Mouse (Mus musculus): ENCODE data around the gene Ufsp1. TPM values are rescaled to one million over a fixed set of nuclear protein-coding genes. Genes with fewer than 3 reads are reported as not detected.

Gene Ufsp1
- total RNA-seq, 2 experiments from 2014 or later: 7.6 to 11.5 TPM

DNA sequence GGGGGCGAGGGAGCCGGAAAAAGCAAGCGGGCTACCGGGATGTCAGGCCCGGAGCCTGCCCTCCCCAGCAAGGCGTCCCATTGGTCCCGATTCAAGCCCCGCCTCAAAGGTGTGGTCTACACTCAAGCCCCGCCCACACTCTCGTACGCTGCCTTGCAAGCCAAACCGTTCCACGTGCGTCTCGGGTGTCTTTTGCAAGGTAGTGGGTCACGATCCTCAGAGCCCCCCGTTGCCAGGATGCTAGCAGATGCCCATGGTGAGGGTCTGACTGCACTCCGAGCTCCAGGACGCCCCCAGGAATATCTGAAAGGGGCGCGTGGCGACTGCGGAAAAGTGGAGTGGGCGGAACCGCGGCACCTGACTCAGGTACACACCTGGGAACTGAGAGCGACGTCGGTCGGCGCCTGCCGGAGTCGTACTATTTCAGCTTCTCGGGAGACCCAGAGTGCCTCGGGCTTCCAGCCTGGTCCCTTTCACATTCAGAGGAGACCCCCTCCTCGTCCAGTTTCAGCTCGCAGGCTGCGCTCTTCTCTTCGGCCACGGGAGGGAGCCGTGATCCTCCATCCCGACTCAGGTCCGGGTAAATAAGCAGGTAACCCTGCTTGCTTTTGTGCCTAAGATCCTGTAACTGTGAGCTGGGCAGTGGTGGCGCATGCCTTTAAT, 39.2 kb downstream of the Ufsp1 start, which contains the start of gene Slc12a9:
Gene Slc12a9, minus strand, starts transcription at position 86 of the 663 bp plus-strand sequence.
- DNase-seq: peak; percentile 96

DNA sequence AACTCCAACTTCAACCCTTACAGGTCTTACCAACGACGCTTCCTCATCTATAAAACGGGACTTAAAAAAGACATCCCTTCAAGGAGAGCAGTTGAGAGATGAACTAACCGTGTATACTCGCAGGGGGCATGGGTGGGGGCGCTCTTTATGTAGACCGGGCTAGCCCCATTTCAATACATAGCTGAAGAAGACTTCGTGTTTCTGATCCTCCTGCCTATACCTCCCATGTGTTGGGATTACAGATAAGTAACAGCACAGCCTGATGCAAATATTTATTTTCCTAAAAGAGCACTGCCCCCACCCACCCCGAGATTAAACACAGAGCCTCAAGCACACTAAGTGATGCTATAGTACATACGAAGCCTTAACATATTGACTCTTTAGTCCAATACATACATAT, 39.9 kb downstream of the Ufsp1 start:
- DNase-seq: no peak

DNA sequence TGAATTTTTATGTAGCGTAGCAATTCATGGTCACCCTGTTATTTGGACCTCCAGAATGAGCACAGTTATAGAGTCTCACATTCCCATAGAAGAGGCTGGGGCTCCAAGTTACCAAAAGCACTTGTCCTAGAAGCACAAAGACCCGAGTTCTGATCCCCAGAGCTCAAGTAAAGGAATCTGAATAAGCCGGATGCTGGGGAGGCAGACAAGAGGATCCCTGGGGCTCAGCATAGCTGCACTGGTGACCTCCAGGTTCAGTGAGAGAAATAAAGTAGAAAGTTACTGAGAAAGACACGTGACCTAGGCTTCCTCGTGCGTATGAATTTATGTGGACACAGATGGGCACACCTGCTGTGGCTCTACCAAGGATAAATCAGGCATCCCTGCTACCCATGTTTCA, 40.6 kb downstream of the Ufsp1 start:
- DNase-seq: no peak

DNA sequence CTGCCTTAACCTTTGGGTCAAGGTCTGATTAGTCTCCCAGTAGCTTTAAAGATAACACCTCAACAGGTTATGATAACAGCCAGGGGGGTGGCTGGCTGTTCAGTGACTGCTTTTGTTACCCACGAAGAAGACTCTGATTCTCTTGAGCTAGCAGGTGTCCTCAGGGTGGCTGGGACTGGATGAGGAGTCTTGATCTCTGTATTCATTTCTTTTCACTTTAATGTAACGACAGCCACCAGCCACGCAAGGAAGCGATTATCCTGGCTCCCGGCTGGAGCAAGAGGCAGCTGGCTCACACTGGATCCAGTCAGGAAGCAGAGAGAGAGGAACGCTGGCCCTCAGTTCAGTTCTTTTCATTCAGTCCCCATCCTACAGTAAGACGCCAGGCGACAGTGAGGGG, 42.8 kb downstream of the Ufsp1 start:
- no peak for DNase-seq

DNA sequence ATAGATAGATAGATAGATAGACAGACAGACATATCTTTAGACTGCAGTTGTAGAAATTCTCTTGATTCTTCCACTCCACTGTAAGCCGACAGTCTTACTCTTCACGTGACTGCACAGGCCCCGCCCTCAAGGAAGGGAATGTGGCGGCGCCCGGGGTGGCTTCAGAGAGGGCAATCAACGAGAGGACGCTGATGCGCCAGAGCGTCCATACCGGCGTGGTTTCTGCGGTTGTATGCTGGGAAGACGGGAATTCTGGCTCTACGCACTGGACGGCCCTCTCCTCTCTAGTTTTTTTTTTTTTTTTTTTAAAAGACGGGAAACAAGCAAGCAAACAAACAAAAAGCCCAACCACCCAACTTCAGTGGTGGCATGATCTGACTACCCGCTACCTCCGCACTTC, 43.8 kb downstream of the Ufsp1 start:
- peak; percentile 95 for DNase-seq

DNA sequence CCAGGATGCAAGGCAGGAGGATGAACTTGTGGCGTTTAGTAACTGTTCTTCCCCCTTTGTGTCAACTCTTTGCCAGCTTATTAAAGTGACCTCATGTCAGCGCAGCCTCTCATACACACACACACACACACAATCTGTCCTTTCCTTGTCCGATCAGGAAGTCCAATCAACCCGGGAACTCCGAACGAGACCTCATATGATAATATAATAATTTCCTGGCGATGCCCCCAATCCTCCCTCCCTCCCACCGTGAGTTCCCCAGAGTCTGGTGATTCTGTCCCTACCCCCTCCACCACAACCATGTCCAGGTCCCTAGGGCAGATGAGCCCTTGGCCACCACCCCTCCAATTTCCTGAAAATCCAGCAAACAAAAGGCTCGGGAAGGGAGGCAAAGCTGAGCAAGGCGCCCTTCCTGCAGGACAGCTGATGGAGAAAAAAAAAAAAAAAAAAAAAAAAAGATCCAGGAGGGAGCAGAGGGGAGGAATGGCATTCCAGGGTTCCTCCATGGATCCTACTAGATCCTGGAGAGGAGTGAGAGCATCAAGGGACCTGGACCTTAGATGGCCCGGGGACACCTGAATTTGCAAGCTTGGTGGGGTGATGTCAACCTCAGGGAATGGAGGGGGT, 44.3 kb downstream of the Ufsp1 start:
- DNase-seq: peak; percentile 64

DNA sequence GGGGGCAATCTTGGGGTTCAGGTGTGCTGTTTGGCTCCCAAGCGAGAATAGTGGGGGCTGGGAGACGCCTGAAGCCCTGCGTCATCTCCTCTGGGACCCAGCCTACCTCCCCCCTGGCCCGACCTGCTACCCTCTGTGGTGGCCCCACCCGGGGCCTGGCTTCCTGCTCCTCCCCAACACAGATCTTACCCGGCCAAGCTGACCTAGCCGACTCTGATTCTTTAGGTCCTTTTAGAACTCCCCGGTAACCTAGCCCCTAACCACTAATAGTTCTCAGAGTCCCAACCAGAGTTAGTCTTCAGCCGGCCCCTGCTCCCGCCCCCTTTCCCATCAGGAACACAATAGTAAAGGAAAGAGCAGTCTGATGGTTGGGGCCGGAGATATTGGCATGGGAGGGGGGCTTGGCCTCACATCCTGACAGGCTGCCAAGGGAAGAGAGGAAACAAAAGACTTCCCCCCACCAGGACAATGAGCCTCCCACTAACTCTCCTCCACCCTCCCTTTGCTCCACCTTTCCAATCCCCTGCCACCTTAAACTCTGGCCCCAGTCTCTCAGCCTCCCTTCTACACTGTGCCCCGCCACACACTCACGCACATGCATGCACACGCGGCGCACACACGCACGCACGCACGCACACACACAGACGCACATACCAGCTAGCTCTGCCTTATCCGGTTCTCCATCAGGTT, 45.0 kb downstream of the Ufsp1 start:
- DNase-seq: peak; percentile 44

DNA sequence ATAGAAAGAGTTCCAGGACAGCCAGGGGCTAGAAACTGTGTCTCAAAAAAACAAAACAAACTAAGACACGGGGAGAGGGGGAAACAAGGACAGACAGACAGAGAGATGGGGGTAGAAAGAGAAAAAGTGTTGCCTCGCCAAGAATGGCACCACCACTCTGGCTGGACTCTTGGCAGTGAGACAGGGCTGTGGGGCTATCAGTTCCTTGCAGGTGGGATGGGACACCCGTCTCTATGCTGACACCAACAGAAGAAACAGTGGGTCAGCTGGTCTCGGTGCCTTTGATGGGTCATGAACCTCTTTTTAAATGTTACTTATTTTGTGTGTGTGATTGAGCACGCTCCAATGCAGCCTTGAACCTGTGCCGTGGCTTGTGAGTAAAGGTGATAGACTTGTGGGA, 45.8 kb downstream of the Ufsp1 start:
- DNase-seq: no peak

DNA sequence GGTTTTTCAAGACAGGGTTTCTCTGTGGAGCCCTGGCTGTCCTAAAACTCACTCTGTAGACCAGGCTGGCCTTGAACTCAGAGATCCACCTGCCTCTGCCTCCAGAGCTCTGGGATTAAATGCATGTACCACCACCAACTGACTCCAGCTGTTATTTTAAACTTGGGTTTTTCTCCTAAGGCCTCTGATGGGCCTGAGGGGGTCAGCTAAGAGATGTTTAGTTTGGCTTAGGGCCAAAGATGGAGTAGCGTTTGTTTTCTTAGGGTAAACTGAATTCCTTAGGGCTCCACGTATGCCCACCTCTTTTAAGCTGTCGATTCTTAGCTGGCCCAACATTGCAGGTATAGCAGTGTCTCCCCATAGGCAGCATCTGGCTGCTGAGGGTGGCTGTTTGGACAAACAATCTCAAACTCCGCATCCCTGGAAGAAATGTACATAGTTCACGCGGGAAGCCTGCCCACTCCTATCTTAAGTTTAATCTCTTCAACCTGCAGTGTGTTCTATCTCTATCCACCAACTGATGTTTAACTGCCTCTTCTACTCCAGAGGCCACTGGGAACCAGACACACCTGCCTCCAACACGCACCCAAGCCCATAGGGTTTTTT, 48.1 kb downstream of the Ufsp1 start:
- DNase-seq: no peak

DNA sequence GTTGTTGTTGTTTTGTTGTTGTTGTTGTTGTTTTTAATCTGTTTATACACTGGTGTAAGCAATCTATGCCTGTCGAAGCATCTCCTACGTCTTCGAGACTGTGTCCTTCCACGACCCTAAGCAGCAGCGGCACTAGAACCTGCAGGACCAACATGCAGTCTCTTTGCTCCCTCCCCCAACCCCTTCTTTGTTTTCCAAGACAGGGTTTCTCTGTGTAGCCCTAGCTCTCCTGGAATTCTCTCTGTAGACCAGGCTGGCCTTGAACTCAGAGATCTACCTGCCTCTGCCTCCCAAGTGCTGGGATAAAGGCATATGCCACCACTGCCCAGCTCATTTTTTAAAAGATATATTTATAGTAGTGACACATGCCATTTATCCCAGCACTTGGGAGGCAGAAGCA, 49.0 kb downstream of the Ufsp1 start:
- no peak for DNase-seq

DNA sequence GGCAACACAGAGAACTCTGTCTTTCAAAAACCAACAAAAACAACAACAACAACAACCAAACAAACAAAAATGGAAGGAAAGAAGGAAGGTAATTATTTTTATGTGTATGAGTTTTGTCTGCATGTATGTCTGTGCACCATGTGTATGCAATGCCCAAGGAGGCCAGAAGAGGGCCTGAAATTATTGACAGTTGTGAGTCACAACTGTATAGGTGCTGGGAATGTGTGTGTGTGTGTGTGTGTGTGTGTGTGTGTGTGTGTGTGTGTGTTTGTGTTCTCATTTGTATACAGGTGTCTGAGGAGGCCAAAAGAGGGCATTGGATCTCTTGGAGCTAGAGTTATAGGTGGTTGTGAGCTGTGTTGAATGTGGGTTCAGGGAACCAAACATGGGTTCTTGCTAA, 49.4 kb downstream of the Ufsp1 start:
- no peak for DNase-seq

Small RNAs within 50 kb of the gene (microRNA-seq; reads per million reads assigned to microRNA genes)
- 2.3 reads per million for gene Mir7036
- not detected for gene Mir8116

Other genes with a start within 250 kb of the Ufsp1 start
- gene Ap1s1, start 248.5 kb upstream of the Ufsp1 start, total RNA-seq (2021): 100 to 1,000 TPM; 105 to 106 TPM
- 1 to 10 TPM; 1.4 to 4.6 TPM for gene Serpine1, start 222.4 kb upstream of the Ufsp1 start, total RNA-seq (2021)
- gene Trim56, start 178.4 kb upstream of the Ufsp1 start, total RNA-seq (2021): 10 to 100 TPM; 26.5 to 32.5 TPM
- not detected for gene Muc3, start 145.3 kb upstream of the Ufsp1 start, total RNA-seq (2021)
- under 1 TPM; 0.24 to 0.51 TPM for gene Muc3a, start 82.2 kb upstream of the Ufsp1 start, total RNA-seq (2021)
- 10 to 100 TPM; 11.6 to 21.3 TPM for gene Ache, start 7.1 kb upstream of the Ufsp1 start, total RNA-seq (2021)
- gene Srrt, start 13.0 kb downstream of the Ufsp1 start, total RNA-seq (2021): 100 to 1,000 TPM; 130 to 173 TPM
- gene Trip6, start 19.8 kb downstream of the Ufsp1 start, total RNA-seq (2021): 10 to 100 TPM; 33.6 to 36.8 TPM
- gene Slc12a9, start 39.0 kb downstream of the Ufsp1 start, total RNA-seq (2021): 10 to 100 TPM in 1 of 2 experiments, 1 to 10 TPM in 1; 9.2 to 12.6 TPM
- gene Ephb4, start 55.5 kb downstream of the Ufsp1 start, total RNA-seq (2021): 10 to 100 TPM; 71.9 to 73.6 TPM
- under 1 TPM; 0.09 to 0.15 TPM for gene Zan, start 182.4 kb downstream of the Ufsp1 start, total RNA-seq (2021)
- 10 to 100 TPM; 23.8 to 27.2 TPM for gene Pop7, start 207.9 kb downstream of the Ufsp1 start, total RNA-seq (2021)
- 10 to 100 TPM; 24.2 to 39.1 TPM for gene Gigyf1, start 223.9 kb downstream of the Ufsp1 start, total RNA-seq (2021)
- not detected for gene Epo, start 238.6 kb downstream of the Ufsp1 start, total RNA-seq (2021)
- gene Gnb2, start 238.9 kb downstream of the Ufsp1 start, total RNA-seq (2021): 100 to 1,000 TPM; 592 to 682 TPM

All from adrenal gland, postnatal 10 days (tissue).